ENCODE assay signal across 8 mouse cellular contexts in genomic region chr9:54917010-54917677, GRCm38 (mm10). TPM values are rescaled to one million over a fixed set of nuclear protein-coding genes. Genes with fewer than 3 reads are reported as not detected.
DNase-seq lines count a peak whose midpoint lies in the region; ATAC-seq lines count a peak whose summit lies in the region.

Hykk (plus strand) TSS chr9:54917283.

- peaks cover 35% of the 10 kb centered on the region for H3K27me3 ChIP-seq in megakaryocyte, embryonic 14.5 days (replicated peaks)

- peaks cover 5% of the 10 kb centered on the region for H3K36me3 ChIP-seq in megakaryocyte, embryonic 14.5 days (replicated peaks; ENCODE audit: low read length)

- peak; percentile 84 for DNase-seq in adrenal gland, adult 8-10 months
- DNase-seq in embryo, embryonic 11.5 days (ENCODE audit: low read depth, low spot score), result peak; percentile 80
- DNase-seq in gastrocnemius, postnatal 25 days, result peak; percentile 92
- peak; percentile 90 to 93 for DNase-seq in left cerebral cortex, adult 9 months (ENCODE audit: low spot score in 2 of 2)
- DNase-seq in right cerebral cortex, adult 2 months (ENCODE audit: low spot score in 2 of 2), result peak; percentile 84 to 89
- peak; percentile 32 for DNase-seq in urinary bladder, postnatal 10 days (ENCODE audit: low spot score)

- peak within 1 kb of the TSS; percentile 87 for H3K4me3 ChIP-seq in megakaryocyte, embryonic 14.5 days (replicated peaks)

- peaks cover 23% of the 10 kb centered on the region for H3K9me3 ChIP-seq in megakaryocyte, embryonic 14.5 days

- H3K4me1 ChIP-seq in megakaryocyte, embryonic 14.5 days, result peaks cover 9% of the 10 kb centered on the region

- ATAC-seq in inflammation-experienced regulatory T-cells, adult 6 months, result peak; percentile 91

RNA-seq across cellular contexts. Expression of gene Hykk, which starts in this region (rescaled TPM):
- 1 to 10 TPM; 2.3 to 4.5 (median 3.0) TPM for total RNA-seq in adrenal gland, adult 8-10 months (2022)
- total RNA-seq in gastrocnemius, postnatal 25 days (2021), result under 1 TPM; 0.83 to 0.84 TPM
- under 1 TPM; 0.16 to 0.45 (median 0.21) TPM for polyA plus RNA-seq in inflammation-experienced regulatory T-cells, adult 6 months (2017; shearing (Covaris generic))
- not detected in 2 replicates for polyA plus RNA-seq in megakaryocyte, embryonic 14.5 days (2012; ENCODE audit: insufficient read depth, low replicate concordance)

Comparison
In these comparisons a context has a peak if more than half of its experiments do, and no peak if none do; other contexts are left out.
1. Peak in every context shown above with its lines: DNase-seq, ATAC-seq and H3K4me3 ChIP-seq.
2. Peak in DNase-seq in gastrocnemius, postnatal 25 days; RNA of the gene not detected or under 1 TPM.
3. Peak in ATAC-seq in inflammation-experienced regulatory T-cells, adult 6 months; RNA of the gene not detected or under 1 TPM.
4. DNase-seq: peak in every context shown above with its lines; median percentile 92 in gastrocnemius, postnatal 25 days; 92 in left cerebral cortex, adult 9 months; 86 in right cerebral cortex, adult 2 months; 84 in adrenal gland, adult 8-10 months; 80 in embryo, embryonic 11.5 days; 32 in urinary bladder, postnatal 10 days.